Mouse (Mus musculus) heart, embryonic 11.5 days (tissue): ENCODE data around the gene Gm1604a. TPM values are rescaled to one million over a fixed set of nuclear protein-coding genes. Genes with fewer than 3 reads are reported as not detected.
"Not testable (repeated sequence)": the region's sequence is repeated elsewhere in the genome, so short reads cannot be mapped to it uniquely, and the experiment has no call there.

ENCODE experiments used
- ATAC-seq: fragments of 200-750 bp; cut with Nextera tagmentation; replicated peaks from 2 replicates; pipeline ENCODE4 v1.8.0; 2017; ENCODE audit warnings: moderate library complexity; ENCODE audit not compliant: insufficient number of reproducible peaks, low FRiP score, low TSS enrichment
- H3K27ac ChIP-seq: fragments of 300-500 bp; sonication (generic); 2 replicates; pipeline ENCODE4 v1.5.1; 2014; ENCODE audit warnings: mild to moderate bottlenecking, low read depth, low read length
- H3K27me3 ChIP-seq: fragments of 300-500 bp; sonication (generic); 2 replicates; pipeline ENCODE4 v1.6.1; 2014; ENCODE audit warnings: mild to moderate bottlenecking, low read length, mixed read lengths; ENCODE audit not compliant: control insufficient read depth, insufficient read depth
- H3K36me3 ChIP-seq: fragments of 300-500 bp; sonication (generic); 2 replicates; pipeline ENCODE4 v1.6.1; 2014; ENCODE audit warnings: mild to moderate bottlenecking, low read length, moderate library complexity, mixed read lengths; ENCODE audit not compliant: control insufficient read depth, insufficient read depth
- H3K4me1 ChIP-seq: fragments of 300-500 bp; sonication (generic); 2 replicates; pipeline ENCODE4 v1.6.1; 2014; ENCODE audit warnings: low read length; ENCODE audit not compliant: control insufficient read depth, insufficient read depth
- H3K4me2 ChIP-seq: fragments of 300-500 bp; sonication (generic); 2 replicates; pipeline ENCODE4 v1.6.1; 2014; ENCODE audit warnings: mild to moderate bottlenecking, moderate library complexity
- H3K4me3 ChIP-seq: fragments of 300-500 bp; sonication (generic); 2 replicates; pipeline ENCODE4 v1.5.1; 2014; ENCODE audit warnings: low read depth, low read length
- H3K9ac ChIP-seq: fragments of 300-500 bp; sonication (generic); 2 replicates; pipeline ENCODE4 v1.6.1; 2014; ENCODE audit warnings: mild to moderate bottlenecking, low read depth, low read length, moderate library complexity
- H3K9me3 ChIP-seq: fragments of 300-500 bp; sonication (generic); replicated peaks from 2 replicates; pipeline ENCODE4 v1.6.1; 2016; ENCODE audit warnings: low read length; ENCODE audit not compliant: control insufficient read depth
- WGBS: fragments of 180-500 bp; shearing (Covaris S2); extraction: QIAGEN DNeasy Blood & Tissue Kit; methylation state at CpG from one replicate; pipeline ENCODE4 v1.1.7; 2014; ENCODE audit not compliant: insufficient replicate concordance; 5-methylcytosine and 5-hydroxymethylcytosine counted together
- polyA plus RNA-seq: library from polyadenylated mRNA; unstranded; fragments of >200 nt; fragmentation: Nextera tagmentation; extraction: Ambion mirVana; gene quantifications from 2 replicates; pipeline ENCODE4 v1.2.1, GENCODE M21; 2014

Gene Gm1604a
- polyA plus RNA-seq, 1 experiment from 2014 or later: not detected

DNA sequence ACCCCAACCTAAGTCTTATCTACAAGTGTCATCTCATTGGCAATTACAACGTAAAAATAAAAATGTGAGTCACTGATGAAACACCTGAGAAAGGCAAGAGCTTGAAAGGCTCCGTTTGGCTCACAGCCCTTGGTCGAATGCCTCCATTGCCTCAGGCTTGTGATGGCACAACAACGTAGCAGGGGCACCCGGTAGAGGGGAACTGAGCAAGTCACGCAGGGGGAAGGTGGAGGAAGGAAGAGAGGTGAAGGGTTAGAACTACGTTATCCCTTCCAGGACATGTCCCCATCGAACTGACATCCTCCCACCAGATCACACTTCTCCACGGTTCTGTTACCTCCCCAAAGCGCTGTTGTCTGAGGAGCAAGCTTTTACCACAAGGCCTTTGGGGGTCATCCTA is 101.1 kb downstream of the Gm1604a start:
- H3K27me3 ChIP-seq, H3K27ac ChIP-seq, H3K36me3 ChIP-seq, H3K9ac ChIP-seq, H3K4me2 ChIP-seq, H3K4me1 ChIP-seq, ATAC-seq, H3K4me3 ChIP-seq, H3K9me3 ChIP-seq: not testable (repeated sequence)
- 79% methylated on average over 8 of the region's 10 CpGs for WGBS

DNA sequence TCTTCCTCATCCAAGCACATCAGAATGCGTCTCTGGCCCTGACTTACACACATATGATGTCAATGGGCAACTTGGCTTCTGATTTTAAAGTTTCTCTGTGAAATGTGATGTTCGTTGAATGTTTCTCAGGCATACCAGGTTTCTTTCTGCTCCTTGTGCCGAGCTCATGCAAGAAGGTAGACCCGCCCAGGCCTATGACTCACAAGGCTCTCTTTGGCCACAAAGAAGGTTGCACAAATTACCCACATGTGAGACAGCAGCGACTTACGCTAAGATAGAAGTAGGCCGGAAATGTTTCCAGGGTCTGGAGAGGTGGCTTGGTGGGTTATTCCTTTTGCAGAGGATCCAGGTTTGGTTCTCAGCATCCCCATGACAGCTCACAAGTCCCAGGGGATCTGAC is 108.6 kb downstream of the Gm1604a start:
- H3K9ac ChIP-seq, ATAC-seq: not testable (repeated sequence)

DNA sequence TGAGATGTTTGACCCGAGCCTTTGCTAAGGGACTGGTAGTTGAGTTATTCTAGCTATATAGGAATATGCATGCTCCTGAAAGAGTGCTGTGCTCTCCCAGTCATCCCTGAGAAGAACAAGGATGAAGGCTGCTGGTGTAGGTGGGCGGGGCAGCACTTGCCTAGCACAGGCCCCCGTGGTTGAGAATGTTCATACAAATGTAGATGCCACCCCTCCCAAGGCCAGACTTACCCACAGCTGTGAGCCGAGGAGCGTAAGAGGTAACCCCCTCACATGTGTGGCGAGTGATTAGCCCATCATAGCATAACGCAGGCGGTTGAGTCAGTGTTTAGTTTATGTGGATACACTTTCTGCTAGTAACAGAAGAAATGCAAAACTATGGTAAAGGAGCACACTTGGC is 109.9 kb downstream of the Gm1604a start:
- not testable (repeated sequence) for H3K9ac ChIP-seq, H3K27ac ChIP-seq, H3K4me2 ChIP-seq, H3K4me3 ChIP-seq, H3K9me3 ChIP-seq, H3K4me1 ChIP-seq, ATAC-seq, H3K36me3 ChIP-seq, H3K27me3 ChIP-seq
- WGBS: 80% methylated on average over 7 of the region's 8 CpGs

More for the DNA sequence above, 108.6 kb downstream of the Gm1604a start:
- not testable (repeated sequence) for H3K27ac ChIP-seq, H3K4me3 ChIP-seq, H3K4me1 ChIP-seq, H3K36me3 ChIP-seq, H3K9me3 ChIP-seq, H3K4me2 ChIP-seq, H3K27me3 ChIP-seq
- WGBS: no CpG with 5 or more reads among the region's 7 CpGs

Other genes starting within 250 kb of the Gm1604a start
- gene Ezr, start 242.8 kb upstream of the Gm1604a start, polyA plus RNA-seq: 89.2 and 109 TPM in 2 replicates
- 60.4 and 64.6 TPM in 2 replicates for gene Rsph3b, start 76.9 kb upstream of the Gm1604a start, polyA plus RNA-seq
- gene Tagap1, start 64.4 kb upstream of the Gm1604a start, polyA plus RNA-seq: 33.8 and 33.9 TPM in 2 replicates
- gene Rnaset2b, start 54.9 kb upstream of the Gm1604a start, polyA plus RNA-seq: 225 and 237 TPM in 2 replicates
- gene Gm49721, start 46.7 kb upstream of the Gm1604a start, polyA plus RNA-seq: 0.31 TPM in 1 of 2 replicates, not detected in the other
- gene Rps6ka2, start 144.5 kb downstream of the Gm1604a start, polyA plus RNA-seq: 45.3 and 56.0 TPM in 2 replicates